Mouse (Mus musculus) granulocyte monocyte progenitor cell, adult 5-6 weeks (primary cell): ENCODE data around the gene Gm8251. TPM values are rescaled to one million over a fixed set of nuclear protein-coding genes. Genes with fewer than 3 reads are reported as not detected.
"Not testable (repeated sequence)": the region's sequence is repeated elsewhere in the genome, so short reads cannot be mapped to it uniquely, and the experiment has no call there.

Source experiments
- ATAC-seq: replicated peaks from 2 replicates; pipeline ENCODE4 v1.8.0; 2016; ENCODE audit warnings: mild to moderate bottlenecking, moderate TSS enrichment, inconsistent platforms; ENCODE audit not compliant: poor library complexity, severe bottlenecking
- total RNA-seq, 2 experiments: library from RNA; stranded (forward) in 1 of 2; stranded (reverse) in 1 of 2; fragments of 200-712, 200-1000 nt in 1 of 2; fragments of >200 nt in 1 of 2; fragmentation: Nextera tagmentation in 1 of 2; gene quantifications; 2 replicates each; pipeline ENCODE4 v1.2.3; 2014 to 2017

Gene Gm8251
- total RNA-seq (2014; fragmentation: Nextera tagmentation) (0.15 and 0.19 TPM in 2 replicates), total RNA-seq (2017) (0.05 and 0.30 TPM in 2 replicates)

GRCm38 (mm10) chr1:44061836-44062235 lies at the start of gene Gm8251:
Gm8251 (minus strand) TSS chr1:44061936.
- no peak for ATAC-seq

GRCm38 (mm10) chr1:44102939-44103338 lies 41.2 kb upstream of the Gm8251 start:
- ATAC-seq = no peak

- ATAC-seq = peak; percentile 90
These were observed 40.6 kb upstream of the Gm8251 start, which contains the start of gene Tex30 for GRCm38 (mm10) chr1:44102259-44102717. Tex30 (minus strand) TSS chr1:44102441.

GRCm38 (mm10) chr1:44101448-44102225 lies 39.9 kb upstream of the Gm8251 start:
- peak; percentile 61 for ATAC-seq

GRCm38 (mm10) chr1:44064625-44065024 lies 2.9 kb upstream of the Gm8251 start:
- ATAC-seq = peak; percentile 77

- ATAC-seq = no peak
These were observed 1.7 kb upstream of the Gm8251 start for GRCm38 (mm10) chr1:44063439-44063838.

GRCm38 (mm10) chr1:44057805-44058204 lies 3.9 kb downstream of the Gm8251 start:
- ATAC-seq = no peak

GRCm38 (mm10) chr1:44046556-44046955 lies 15.2 kb downstream of the Gm8251 start:
- ATAC-seq = no peak

- not testable (repeated sequence) for ATAC-seq
These were observed 16.0 kb downstream of the Gm8251 start for GRCm38 (mm10) chr1:44045689-44046088.

- ATAC-seq = peak; percentile 65
These were observed 19.2 kb downstream of the Gm8251 start for GRCm38 (mm10) chr1:44042555-44042915.

- peak; percentile 86 for ATAC-seq
These were observed 19.8 kb downstream of the Gm8251 start for GRCm38 (mm10) chr1:44041797-44042554.

- no peak for ATAC-seq
These were observed 28.8 kb downstream of the Gm8251 start for GRCm38 (mm10) chr1:44032948-44033347.

GRCm38 (mm10) chr1:44032213-44032612 lies 29.5 kb downstream of the Gm8251 start:
- no peak for ATAC-seq

GRCm38 (mm10) chr1:44027651-44028050 lies 34.1 kb downstream of the Gm8251 start:
- ATAC-seq = no peak

GRCm38 (mm10) chr1:44022656-44023055 lies 39.1 kb downstream of the Gm8251 start:
- no peak for ATAC-seq

- no peak for ATAC-seq
These were observed 41.8 kb downstream of the Gm8251 start, which contains the start of gene Mettl21c for GRCm38 (mm10) chr1:44019934-44020333. Mettl21c (minus strand) TSS chr1:44020034.

- no peak for ATAC-seq
These were observed 46.2 kb downstream of the Gm8251 start for GRCm38 (mm10) chr1:44015556-44015955.
